Mouse (Mus musculus) kidney, embryonic 16.5 days (tissue): ENCODE results near the gene Bzw1. TPM values are rescaled to one million over a fixed set of nuclear protein-coding genes. Genes with fewer than 3 reads are reported as not detected.

Experiments used
- ATAC-seq: fragments of 200-750 bp; cut with Nextera tagmentation; 2 replicates; pipeline ENCODE4 v1.8.0; 2017; ENCODE audit warnings: moderate TSS enrichment; ENCODE audit not compliant: low FRiP score, low TSS enrichment
- H3K27ac ChIP-seq: fragments of 300-500 bp; sonication (generic); 2 replicates; pipeline ENCODE4 v1.5.1; 2014; ENCODE audit warnings: low read length
- H3K27me3 ChIP-seq: fragments of 300-500 bp; sonication (generic); 2 replicates; pipeline ENCODE4 v1.6.1; 2014; ENCODE audit warnings: low read length, control low read depth, mixed read lengths; ENCODE audit not compliant: insufficient read depth
- H3K36me3 ChIP-seq: fragments of 300-500 bp; sonication (generic); 2 replicates; pipeline ENCODE4 v1.6.1; 2014; ENCODE audit warnings: low read length, control low read depth, mixed read lengths; ENCODE audit not compliant: insufficient read depth
- H3K4me1 ChIP-seq: fragments of 300-500 bp; sonication (generic); 2 replicates; pipeline ENCODE4 v1.6.1; 2014; ENCODE audit warnings: low read length, control low read depth, mixed read lengths; ENCODE audit not compliant: insufficient read depth
- H3K4me2 ChIP-seq: fragments of 300-500 bp; sonication (generic); replicated peaks from 2 replicates; pipeline ENCODE4 v1.6.1; 2014; ENCODE audit warnings: low read depth, low read length
- H3K4me3 ChIP-seq: fragments of 300-500 bp; sonication (generic); 2 replicates; pipeline ENCODE4 v1.5.1; 2014; ENCODE audit warnings: mild to moderate bottlenecking, low read length
- H3K9ac ChIP-seq: fragments of 300-500 bp; sonication (generic); replicated peaks from 2 replicates; pipeline ENCODE4 v1.6.1; 2014; ENCODE audit warnings: low read length
- H3K9me3 ChIP-seq: fragments of 300-500 bp; sonication (generic); 2 replicates; pipeline ENCODE4 v1.6.1; 2016; ENCODE audit warnings: low read length, control low read depth
- WGBS: fragments of 180-500 bp; shearing (Covaris S2); extraction: QIAGEN DNeasy Blood & Tissue Kit; methylation state at CpG from one replicate; pipeline ENCODE4 v1.1.7; 2014; 5-methylcytosine and 5-hydroxymethylcytosine counted together
- polyA plus RNA-seq: library from polyadenylated mRNA; unstranded; fragments of >200 nt; fragmentation: Nextera tagmentation; extraction: Ambion mirVana; gene quantifications from 2 replicates; pipeline ENCODE4 v1.2.1, GENCODE M21; 2015

Bzw1 gene
- polyA plus RNA-seq, 1 experiment from 2014 or later: 352 TPM

DNA sequence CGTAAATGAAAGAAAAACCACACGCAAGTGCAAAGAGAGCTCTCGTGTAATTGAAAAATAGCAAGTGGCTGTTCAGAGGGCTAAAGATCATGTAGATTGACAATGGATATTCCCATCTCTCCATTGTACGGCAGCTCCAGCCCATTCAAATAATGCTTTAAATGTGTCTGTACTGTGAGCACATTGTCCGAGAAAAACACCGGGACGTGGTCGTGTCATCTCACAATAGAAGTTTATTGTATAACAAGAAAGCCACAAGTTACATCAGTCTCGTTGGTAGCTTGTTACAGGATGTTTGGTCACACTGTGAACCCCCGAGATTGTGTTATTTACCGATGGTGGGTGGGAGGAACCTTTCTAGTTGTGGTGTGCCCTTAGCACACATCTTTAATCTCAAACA is 53.2 kb downstream of the Bzw1 start:
- H3K4me2 ChIP-seq: peak overlapping the region; percentile 67
- peak overlapping the region; percentile 69 for H3K4me3 ChIP-seq
- H3K27ac ChIP-seq: peak overlapping the region; percentile 97
- H3K4me1 ChIP-seq: peaks cover 14% of the 10 kb centered on the region; the same call in 1 of the 2 replicates
- no peaks in the 10 kb centered on the region for H3K27me3 ChIP-seq
- no peaks in the 10 kb centered on the region for H3K9me3 ChIP-seq
- ATAC-seq: no peak
- peak overlapping the region; percentile 84 for H3K9ac ChIP-seq
- peaks cover 16% of the 10 kb centered on the region for H3K36me3 ChIP-seq
- 5% methylated on average over 11 of the region's 11 CpGs for WGBS

DNA sequence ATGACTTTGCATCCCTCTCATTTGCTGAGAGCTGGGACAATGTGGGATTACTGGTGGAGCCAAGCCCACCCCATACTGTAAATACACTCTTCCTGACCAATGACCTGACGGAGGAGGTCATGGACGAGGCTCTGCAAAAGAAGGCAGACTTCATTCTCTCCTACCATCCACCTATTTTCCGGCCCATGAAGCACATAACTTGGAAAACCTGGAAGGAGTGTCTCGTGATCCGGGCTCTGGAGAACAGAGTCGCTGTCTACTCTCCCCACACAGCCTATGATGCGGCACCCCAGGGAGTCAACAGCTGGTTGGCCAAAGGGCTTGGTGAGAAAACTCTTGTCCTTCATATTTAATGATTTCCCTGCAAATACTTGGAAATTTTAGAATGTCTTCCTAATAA is 55.1 kb downstream of the Bzw1 start:
- no peaks in the 10 kb centered on the region for H3K27me3 ChIP-seq
- peaks cover 14% of the 10 kb centered on the region; the same call in 1 of the 2 replicates for H3K4me1 ChIP-seq
- H3K4me2 ChIP-seq: no peak overlapping the region
- WGBS: 75% methylated on average over 7 of the region's 7 CpGs
- no peak overlapping the region for H3K9ac ChIP-seq
- H3K4me3 ChIP-seq: no peak overlapping the region
- H3K27ac ChIP-seq: no peak overlapping the region
- H3K9me3 ChIP-seq: no peaks in the 10 kb centered on the region
- H3K36me3 ChIP-seq: peaks cover 23% of the 10 kb centered on the region
- no peak for ATAC-seq

DNA sequence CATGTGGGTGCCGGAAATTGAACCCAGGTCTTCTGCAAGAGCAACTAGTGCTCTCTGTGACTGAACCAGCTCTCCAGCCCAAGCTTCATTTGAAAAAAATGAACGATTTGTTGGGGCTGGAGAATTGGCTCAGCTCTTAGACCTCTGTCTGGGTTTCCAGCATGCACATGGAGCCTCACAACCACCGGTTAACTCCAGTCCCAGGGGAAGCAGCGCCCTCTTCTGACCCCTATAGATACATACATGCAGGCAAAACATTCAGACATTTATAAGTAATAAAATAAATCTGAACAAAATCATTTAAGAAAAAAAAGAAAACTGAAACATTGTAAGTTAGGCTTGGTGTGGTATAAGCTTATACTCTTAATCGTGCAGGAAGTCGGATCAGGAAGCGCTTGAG is 55.7 kb downstream of the Bzw1 start:
- Histone ChIP-seq H3K4me3 (no peak overlapping the region), H3K4me2 (no peak overlapping the region), H3K9ac (no peak overlapping the region), H3K27me3 (no peaks in the 10 kb centered on the region), H3K9me3 (no peaks in the 10 kb centered on the region), H3K4me1 (peaks cover 14% of the 10 kb centered on the region; the same call in 1 of the 2 replicates), H3K27ac (no peak overlapping the region), H3K36me3 (peaks cover 30% of the 10 kb centered on the region)
- WGBS: 85% methylated on average over 7 of the region's 7 CpGs
- no peak for ATAC-seq

DNA sequence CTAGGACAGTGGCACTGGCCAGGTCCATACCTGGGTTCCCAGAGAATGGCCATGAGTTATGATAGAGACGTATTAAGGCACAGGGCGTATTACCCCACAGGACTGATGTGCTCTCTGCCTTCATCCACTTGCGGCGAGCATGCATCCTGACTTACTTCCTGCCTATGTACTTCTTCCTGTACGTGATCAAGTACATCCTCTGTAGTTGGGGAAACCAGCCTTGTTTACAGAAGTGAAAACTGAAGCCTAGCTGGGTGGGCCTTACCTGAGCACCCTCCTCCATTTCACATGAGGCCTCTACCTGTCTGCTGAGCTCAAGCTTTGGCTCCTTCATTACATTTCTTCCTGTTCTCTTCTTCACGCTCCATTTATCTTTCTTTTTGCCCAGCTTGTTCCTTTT is 61.6 kb downstream of the Bzw1 start:
- no peaks in the 10 kb centered on the region for H3K9me3 ChIP-seq
- ATAC-seq: no peak
- H3K4me1 ChIP-seq: no peaks in the 10 kb centered on the region
- no peak overlapping the region for H3K9ac ChIP-seq
- no peak overlapping the region for H3K4me2 ChIP-seq
- WGBS: 89% methylated on average over 6 of the region's 6 CpGs
- H3K36me3 ChIP-seq: peaks cover 71% of the 10 kb centered on the region
- no peaks in the 10 kb centered on the region for H3K27me3 ChIP-seq
- H3K4me3 ChIP-seq: no peak overlapping the region
- H3K27ac ChIP-seq: no peak overlapping the region

Other genes starting within 250 kb of the Bzw1 start
- 0.02 TPM in 1 of 2 replicates, not detected in the other for gene Aox4, start 182.5 kb upstream of the Bzw1 start, polyA plus RNA-seq
- gene Aox2, start 114.6 kb upstream of the Bzw1 start, polyA plus RNA-seq: 0.05 and 0.09 TPM in 2 replicates
- gene Clk1, start 31.2 kb downstream of the Bzw1 start, polyA plus RNA-seq: 191 and 204 TPM in 2 replicates
- 51.9 and 52.2 TPM in 2 replicates for gene Nif3l1, start 52.3 kb downstream of the Bzw1 start, polyA plus RNA-seq
- gene Ppil3, start 52.6 kb downstream of the Bzw1 start, polyA plus RNA-seq: 55.6 and 60.6 TPM in 2 replicates
- gene Orc2, start 112.2 kb downstream of the Bzw1 start, polyA plus RNA-seq: 30.6 and 31.3 TPM in 2 replicates
- gene Fam126b, start 193.4 kb downstream of the Bzw1 start, polyA plus RNA-seq: 10.1 and 12.6 TPM in 2 replicates
- 161 and 167 TPM in 2 replicates for gene Ndufb3, start 193.5 kb downstream of the Bzw1 start, polyA plus RNA-seq